Mouse (Mus musculus) heart, adult 2 months (tissue): ENCODE measurements around the gene Pde9a.

Experiments
- CTCF ChIP-seq: fragments of 200-600 bp; IDR thresholded peaks from 2 replicates; pipeline ENCODE4 v1.8.1; 2022; ENCODE audit warnings: antibody characterized with exemption, mild to moderate bottlenecking, moderate library complexity
- EP300 ChIP-seq: fragments of 200-500 bp; IDR thresholded peaks from 2 replicates; pipeline ENCODE4 v1.6.1; 2011; ENCODE audit warnings: low read depth, low read length, control low read depth; ENCODE audit not compliant: insufficient read depth
- POLR2A ChIP-seq: fragments of 200-500 bp; IDR thresholded peaks from 2 replicates; pipeline ENCODE4 v1.6.1; 2011; ENCODE audit warnings: mild to moderate bottlenecking, low read depth, low read length, control low read depth; ENCODE audit not compliant: insufficient read depth

GRCm38 (mm10) chr17:31419995-31420394, 34.0 kb downstream of the Pde9a start:
- TF ChIP-seq CTCF (no peak), EP300 (no peak), POLR2A (no peak)
